8 mouse cellular contexts compared by ENCODE assay signal in the genomic region with DNA sequence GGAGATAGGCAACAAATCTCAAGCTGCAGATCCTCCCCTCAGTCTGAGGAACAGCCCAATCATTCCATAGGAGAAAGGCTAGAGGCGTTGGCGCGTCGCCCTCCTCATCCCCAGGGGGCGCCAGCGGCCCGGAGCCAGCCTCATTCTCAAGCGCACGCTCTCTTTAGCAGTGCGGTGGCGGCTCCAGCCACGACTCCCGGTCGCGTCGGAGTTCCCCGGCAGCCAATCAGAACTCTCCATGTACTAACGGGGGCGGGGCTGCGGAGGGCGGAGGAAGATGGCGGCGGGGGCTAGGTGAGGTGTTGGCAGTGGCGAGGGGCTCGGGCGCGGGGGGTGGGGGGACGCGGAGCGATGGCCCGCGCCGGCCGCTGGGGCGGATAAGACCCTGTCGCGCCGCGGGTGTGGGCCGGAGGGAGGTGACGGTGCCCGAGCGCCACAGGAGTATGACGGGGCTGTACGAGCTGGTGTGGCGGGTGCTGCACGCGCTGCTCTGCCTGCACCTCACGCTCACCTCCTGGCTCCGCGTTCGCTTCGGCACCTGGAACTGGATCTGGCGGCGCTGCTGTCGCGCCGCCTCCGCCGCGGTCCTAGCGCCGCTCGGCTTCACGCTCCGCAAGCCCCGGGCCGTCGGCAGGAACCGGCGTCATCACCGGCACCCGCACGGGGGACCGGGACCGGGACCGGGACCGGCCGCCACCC. TPM values are rescaled to one million over a fixed set of nuclear protein-coding genes. Genes with fewer than 3 reads are reported as not detected.
DNase-seq lines count a peak whose midpoint lies in the region; ATAC-seq lines count a peak whose summit lies in the region.

A gene (plus strand): TSS at position 249 of the 699 bp plus-strand sequence.

- H3K4me3 ChIP-seq in hindbrain, embryonic 13.5 days, result peak within 1 kb of the TSS; percentile 70

- peak; percentile 100 for DNase-seq in NIH3T3 (ENCODE audit: low read depth)
- DNase-seq in cerebellum, postnatal 10 days, result peak; percentile 99
- peak; percentile 95 to 97 for DNase-seq in frontal cortex, postnatal 14 days (ENCODE audit: low spot score in 2 of 2)
- peak; percentile 95 to 96 for DNase-seq in layer of hippocampus, postnatal 25 days (ENCODE audit: extremely low spot score in 1 of 2, low spot score in 1 of 2)
- peak; percentile 96 for DNase-seq in lung, postnatal 25 days (ENCODE audit: low spot score)
- peak; percentile 99 for DNase-seq in retina, embryonic 14.5 days (ENCODE audit: low spot score)
- DNase-seq in thymus, postnatal 4 days, result peak; percentile 97

- H3K27ac ChIP-seq in hindbrain, embryonic 13.5 days, result peak within 1 kb of the TSS; percentile 97

- peak within 1 kb of the TSS; percentile 78 for H3K4me2 ChIP-seq in hindbrain, embryonic 13.5 days

- peak; percentile 99 for ATAC-seq in hindbrain, embryonic 13.5 days (ENCODE audit: low FRiP score)

- peak within 1 kb of the TSS; percentile 80 for H3K9ac ChIP-seq in hindbrain, embryonic 13.5 days

- WGBS in hindbrain, embryonic 13.5 days, result under 1% methylated on average over 69 of the region's 79 CpGs

- H3K4me1 ChIP-seq in hindbrain, embryonic 13.5 days (replicated peaks), result peaks cover 34% of the 10 kb centered on the region

- 0 out of 2 replicates have a peak, but pooled peaks cover 4% of the 10 kb centered on the region for H3K27me3 ChIP-seq in hindbrain, embryonic 13.5 days

- no peaks in the 10 kb centered on the region for H3K36me3 ChIP-seq in hindbrain, embryonic 13.5 days

- H3K9me3 ChIP-seq in hindbrain, embryonic 13.5 days, result no peaks in the 10 kb centered on the region

RNA-seq across cellular contexts. Expression of the gene that starts here (rescaled TPM):
- 17.8 and 18.6 TPM in 2 replicates for polyA plus RNA-seq in hindbrain, embryonic 13.5 days (2015; fragmentation: Nextera tagmentation; extraction: Ambion mirVana)
- 10 to 100 TPM; 59.8 to 61.3 TPM for total RNA-seq in layer of hippocampus, postnatal 25 days (2021)

Comparison
In these comparisons a context has a peak if more than half of its experiments do, and no peak if none do; other contexts are left out.
1. Peak in every context shown above with its lines: DNase-seq, ATAC-seq, H3K4me3 ChIP-seq and H3K27ac ChIP-seq.